Mouse (Mus musculus): Measurements from ENCODE around the gene Fuz.
"Not testable (repeated sequence)": the region's sequence is repeated elsewhere in the genome, so short reads cannot be mapped to it uniquely, and the experiment has no call there.

DNA sequence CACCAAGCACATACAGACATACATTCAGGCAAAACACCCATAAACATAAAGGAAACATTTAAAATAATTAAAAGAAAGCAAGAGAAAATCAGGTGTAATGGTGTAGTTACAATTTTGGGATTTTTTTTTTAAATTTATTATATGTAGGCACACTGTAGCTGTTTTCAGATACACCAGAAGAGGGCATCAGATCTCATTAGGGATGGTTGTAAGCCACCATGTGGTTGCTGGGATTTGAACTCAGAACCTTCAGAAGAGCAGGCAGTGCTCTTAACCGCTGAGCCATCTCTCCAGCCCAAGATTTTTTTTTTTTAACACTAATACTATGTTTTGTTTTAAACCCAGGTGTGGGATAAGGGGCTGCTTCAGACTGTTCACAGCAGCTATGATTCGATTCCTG, 24.1 kb upstream of the Fuz start:
- not testable (repeated sequence) for TF ChIP-seq CTCF (IDR thresholded peaks at IDR 0.05; ENCODE audit: extremely low read depth, insufficient read length, insufficient replicate concordance, low read depth, low read length); POLR2A (IDR thresholded peaks at IDR 0.05; ENCODE audit: low read depth, low read length)
